Mouse (Mus musculus): ENCODE measurements around the gene Rcc2.

The Rcc2 gene

GRCm38 (mm10) chr4:140700269-140701018 is at the start of gene Rcc2:
Gene Rcc2, plus strand, starts transcription at chr4:140700541.
- 8% methylated on average over 20 of the region's 20 CpGs for WGBS

GRCm38 (mm10) chr4:140653835-140654583 is 46.3 kb upstream of the Rcc2 start:
- WGBS: 51% methylated on average over 14 of the region's 14 CpGs

GRCm38 (mm10) chr4:140654798-140655197 is 45.5 kb upstream of the Rcc2 start:
- WGBS: 74% methylated on average over 8 of the region's 8 CpGs

GRCm38 (mm10) chr4:140656529-140656928 is 43.8 kb upstream of the Rcc2 start:
- 70% methylated on average over 8 of the region's 8 CpGs for WGBS

- 31% methylated on average over 24 of the region's 24 CpGs for WGBS
Measured at GRCm38 (mm10) chr4:140657681-140658575, 42.4 kb upstream of the Rcc2 start.

GRCm38 (mm10) chr4:140661406-140662022 is 38.8 kb upstream of the Rcc2 start:
- WGBS: 78% methylated on average over 18 of the region's 18 CpGs

GRCm38 (mm10) chr4:140662453-140662852 is 37.9 kb upstream of the Rcc2 start:
- WGBS: 70% methylated on average over 7 of the region's 7 CpGs

GRCm38 (mm10) chr4:140662882-140663585 is 37.3 kb upstream of the Rcc2 start:
- 71% methylated on average over 10 of the region's 10 CpGs for WGBS

GRCm38 (mm10) chr4:140665053-140665452 is 35.3 kb upstream of the Rcc2 start:
- 80% methylated on average over 7 of the region's 7 CpGs for WGBS

- 66% methylated on average over 11 of the region's 11 CpGs for WGBS
Measured at GRCm38 (mm10) chr4:140665760-140666159, 34.6 kb upstream of the Rcc2 start, which contains the start of gene Arhgef10l. Gene Arhgef10l, minus strand, starts transcription at chr4:140666012.

- WGBS: 90% methylated on average over 8 of the region's 8 CpGs
Measured at GRCm38 (mm10) chr4:140667802-140668201, 32.5 kb upstream of the Rcc2 start.

- WGBS: 69% methylated on average over 12 of the region's 12 CpGs
Measured at GRCm38 (mm10) chr4:140673527-140674264, 26.6 kb upstream of the Rcc2 start.

- WGBS: 40% methylated on average over 13 of the region's 13 CpGs
Measured at GRCm38 (mm10) chr4:140674345-140674926, 25.9 kb upstream of the Rcc2 start.

- WGBS: 18% methylated on average over 5 of the region's 5 CpGs
Measured at GRCm38 (mm10) chr4:140679038-140679437, 21.3 kb upstream of the Rcc2 start.

GRCm38 (mm10) chr4:140679723-140680380 is 20.5 kb upstream of the Rcc2 start:
- 20% methylated on average over 17 of the region's 18 CpGs for WGBS

GRCm38 (mm10) chr4:140680731-140681397 is 19.5 kb upstream of the Rcc2 start:
- WGBS: 55% methylated on average over 8 of the region's 8 CpGs

- 71% methylated on average over 8 of the region's 8 CpGs for WGBS
Measured at GRCm38 (mm10) chr4:140683608-140684007, 16.7 kb upstream of the Rcc2 start.

GRCm38 (mm10) chr4:140684141-140684871 is 16.0 kb upstream of the Rcc2 start:
- whole genome bisulfite sequencing: 30% methylated on average over 16 of the region's 16 CpGs

Measured in cerebral cortex, adult 2 months (tissue).